Comparison of ENCODE assay signal across 17 mouse cellular contexts in genomic region chr19:37650526-37650925, GRCm38 (mm10). TPM values are rescaled to one million over a fixed set of nuclear protein-coding genes. Genes with fewer than 3 reads are reported as not detected.
"Had no signal": no experiment of that assay in that cellular context is flagged by ENCODE, and none has a peak within 500 bp of the region (broad histone marks: within the 10 kb centered on the region; RNA-seq: fewer than 3 reads in every experiment).

No protein-coding gene starts in this region.

- H3K4me2 ChIP-seq: limb, embryonic 15.5 days; liver, embryonic 12.5 days; lung, embryonic 15.5 days; midbrain, embryonic 12.5 days; neural tube, embryonic 13.5 days; stomach, embryonic 15.5 days had no signal

- H3K27ac ChIP-seq: kidney, postnatal 0 days; layer of hippocampus, adult 2 months; limb, embryonic 15.5 days; liver, embryonic 12.5 days; lung, embryonic 15.5 days; midbrain, embryonic 12.5 days; neural tube, embryonic 13.5 days; stomach, embryonic 15.5 days had no signal

- H3K9me3 ChIP-seq: limb, embryonic 15.5 days; liver, embryonic 12.5 days; lung, embryonic 15.5 days; midbrain, embryonic 12.5 days; neural tube, embryonic 13.5 days; stomach, embryonic 15.5 days had no signal

- H3K36me3 ChIP-seq: limb, embryonic 15.5 days; lung, embryonic 15.5 days; midbrain, embryonic 12.5 days; neural tube, embryonic 13.5 days; stomach, embryonic 15.5 days had no signal

- H3K4me1 ChIP-seq: limb, embryonic 15.5 days; lung, embryonic 15.5 days; neural tube, embryonic 13.5 days; stomach, embryonic 15.5 days had no signal

- DNase-seq: kidney, adult 9 months; kidney, postnatal 36 days; retina, postnatal 1 day; right cerebral cortex, postnatal 14 days; thymus, postnatal 4 days had no signal

- H3K9ac ChIP-seq: limb, embryonic 15.5 days; liver, embryonic 12.5 days; lung, embryonic 15.5 days; midbrain, embryonic 12.5 days; neural tube, embryonic 13.5 days; stomach, embryonic 15.5 days had no signal

- ATAC-seq: liver, embryonic 12.5 days; midbrain, embryonic 16.5 days had no signal

- H3K27me3 ChIP-seq: limb, embryonic 15.5 days; liver, embryonic 12.5 days; lung, embryonic 15.5 days; neural tube, embryonic 13.5 days; stomach, embryonic 15.5 days had no signal

- H3K4me3 ChIP-seq: layer of hippocampus, adult 2 months; limb, embryonic 15.5 days; liver, embryonic 12.5 days; lung, embryonic 15.5 days; midbrain, embryonic 12.5 days; neural tube, embryonic 13.5 days; stomach, embryonic 15.5 days had no signal

RNA-seq across cellular contexts. Expression of gene Cyp26c1, which starts 34.9 kb away (rescaled TPM):
- total RNA-seq: left cerebral cortex, adult 18-20 months; megakaryocyte-erythroid progenitor cell, adult 5-6 weeks had no signal
- polyA plus RNA-seq: kidney, postnatal 0 days; limb, embryonic 15.5 days; liver, embryonic 12.5 days; liver, embryonic 16.5 days; lung, embryonic 15.5 days; midbrain, embryonic 12.5 days; midbrain, embryonic 16.5 days; neural tube, embryonic 13.5 days had no signal

RNA-seq across cellular contexts. Expression of gene Cyp26a1, which starts 47.1 kb away (rescaled TPM):
- total RNA-seq: left cerebral cortex, adult 18-20 months; megakaryocyte-erythroid progenitor cell, adult 5-6 weeks had no signal
- polyA plus RNA-seq: liver, embryonic 12.5 days; liver, embryonic 16.5 days had no signal
